Mouse (Mus musculus): Measurements from ENCODE around the gene Leng8. TPM values are rescaled to one million over a fixed set of nuclear protein-coding genes. Genes with fewer than 3 reads are reported as not detected.

Leng8 gene
- total and polyA plus RNA-seq, 3 experiments = 23.2 to 46.6 (median 33.5) TPM

DNA sequence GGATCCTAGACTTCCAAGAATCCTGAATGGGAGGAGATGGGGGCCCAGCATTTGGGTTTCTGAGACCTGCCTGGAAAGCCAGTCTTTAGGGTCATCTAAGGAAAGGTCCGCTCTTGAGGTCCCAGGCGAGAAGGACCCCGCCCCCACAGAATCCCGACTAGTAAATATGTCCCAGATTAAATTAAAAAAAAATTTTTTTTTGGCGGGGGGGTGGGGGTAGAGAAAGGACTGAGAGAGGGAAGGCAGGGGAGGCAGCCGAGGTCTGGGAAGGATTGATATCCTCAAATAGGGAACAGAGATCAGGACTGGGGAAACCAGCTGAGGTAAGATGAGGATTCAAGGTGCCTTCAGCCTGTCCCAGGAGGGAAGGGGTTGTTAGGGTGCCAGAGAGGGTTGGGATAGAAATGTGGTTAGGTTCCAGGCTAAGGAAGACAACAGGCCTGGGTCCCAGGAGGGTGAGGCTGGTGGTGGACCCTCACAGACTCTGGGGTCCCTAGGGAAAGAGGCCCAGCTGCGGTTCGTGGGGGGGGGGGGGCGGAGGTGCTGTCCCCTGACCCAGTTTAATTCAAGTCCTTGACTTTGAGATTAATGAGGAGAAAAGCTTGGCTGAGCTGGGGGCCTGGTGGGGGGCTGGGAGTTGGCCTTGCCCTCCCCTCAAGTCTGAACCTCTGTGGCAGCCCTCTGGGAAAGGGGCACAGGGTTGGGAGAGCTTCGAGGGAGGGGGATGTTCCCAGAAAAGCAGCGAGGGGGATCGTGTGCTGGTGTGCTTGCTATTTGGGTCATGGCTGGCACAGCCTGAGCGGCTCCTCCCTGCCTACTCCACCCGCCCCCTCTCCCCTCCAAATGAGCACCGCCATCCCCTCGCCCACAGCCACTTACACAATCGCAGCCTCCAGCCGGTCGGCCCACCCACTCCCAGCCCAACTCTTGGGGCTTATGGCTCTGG, 16.6 kb upstream of the Leng8 start:
- TF ChIP-seq EP300 (IDR thresholded peaks at IDR 0.05; ENCODE audit: low read length) = no peak
- TF ChIP-seq USF1 (IDR thresholded peaks at IDR 0.05; ENCODE audit: low read depth, low read length) = no peak
- TF ChIP-seq MAX (IDR thresholded peaks at IDR 0.05; ENCODE audit: low read length) = no peak
- TF ChIP-seq ETS1 (conservative IDR thresholded peaks at IDR 0.05; ENCODE audit: low read depth, low read length) = no peak
- TF ChIP-seq MAFK (IDR thresholded peaks at IDR 0.05; ENCODE audit: insufficient replicate concordance, low read length) = no peak
- no peak for TF ChIP-seq SMC3 (IDR thresholded peaks at IDR 0.05; ENCODE audit: low read depth, low read length)
- TF ChIP-seq TBP (conservative IDR thresholded peaks at IDR 0.05; ENCODE audit: low read depth, low read length) = no peak
- TF ChIP-seq CTCF (conservative IDR thresholded peaks at IDR 0.05 in 1 of 2, IDR thresholded peaks at IDR 0.05 in 1 of 2; ENCODE audit: low read depth in 2 of 2, low read length in 2 of 2) = no peak
- no peak for TF ChIP-seq ZMIZ1 (IDR thresholded peaks at IDR 0.05; ENCODE audit: low read depth, low read length)
- TF ChIP-seq TCF12 (IDR thresholded peaks at IDR 0.05; ENCODE audit: low read depth, low read length) = no peak
- TF ChIP-seq CHD2 (IDR thresholded peaks at IDR 0.05; ENCODE audit: low read length) = no peak
- no peak for TF ChIP-seq BHLHE40 (IDR thresholded peaks at IDR 0.05; ENCODE audit: low read depth, low read length)
- no peak for TF ChIP-seq RAD21 (IDR thresholded peaks at IDR 0.05; ENCODE audit: low read depth, low read length)
- TF ChIP-seq KAT2A (IDR thresholded peaks at IDR 0.05; ENCODE audit: insufficient replicate concordance, low read length) = no peak
- TF ChIP-seq NRF1 (IDR thresholded peaks at IDR 0.05; ENCODE audit: low read depth, low read length) = no peak
- no peak for TF ChIP-seq IRF4 (IDR thresholded peaks at IDR 0.05; ENCODE audit: low read depth, low read length)
- TF ChIP-seq HCFC1 (IDR thresholded peaks at IDR 0.05; ENCODE audit: low read depth, low read length) = no peak
- Histone ChIP-seq H3K4me1 (ENCODE audit: control insufficient read depth in 1 of 2, insufficient read depth in 2 of 2) (peaks cover 0 to 5% of the 10 kb centered on the region in 2 experiments; a peak in 1 of 4 replicates), H3K9me3 (replicated peaks; ENCODE audit: low read length) (no peaks in the 10 kb centered on the region), H3K4me3 (replicated peaks in 1 of 3; ENCODE audit: low read depth in 2 of 3, low read length in 2 of 3, poor library complexity in 1 of 3) (no peak overlapping the region), H3K4me2 (ENCODE audit: insufficient read depth, low read depth, poor library complexity, severe bottlenecking) (no peak overlapping the region), H3K27me3 (replicated peaks) (no peaks in the 10 kb centered on the region), H3K79me2 (replicated peaks; ENCODE audit: control insufficient read depth, extremely low read depth, insufficient read depth, poor library complexity, severe bottlenecking) (no peaks in the 10 kb centered on the region), H3K36me3 (replicated peaks in 1 of 2; ENCODE audit: control insufficient read depth in 1 of 2, insufficient read depth in 1 of 2, low read length in 1 of 2) (no peaks in the 10 kb centered on the region), H3K9ac (ENCODE audit: insufficient read depth, low read depth) (no peak overlapping the region), H3K27ac (ENCODE audit: insufficient read depth, low read depth) (no peak overlapping the region)
- in situ Hi-C loops (cut with MboI; ENCODE audit: low pct_ligation_motif_present, low pct_unique_long_range_greater_than_20kb, low sequenced_read_pairs) = loop anchor here (10.0 kb wide), 2 partner anchors 305 to 395 kb away; partner anchors contain the start of gene Tnnt1
- dilution Hi-C loops (cut with MboI; ENCODE audit: extremely low pct_ligation_motif_present, extremely low pct_unique_long_range_greater_than_20kb, low sequenced_read_pairs) = no loop called here
- DNase-seq (ENCODE audit: extremely low read depth) = no peak

DNA sequence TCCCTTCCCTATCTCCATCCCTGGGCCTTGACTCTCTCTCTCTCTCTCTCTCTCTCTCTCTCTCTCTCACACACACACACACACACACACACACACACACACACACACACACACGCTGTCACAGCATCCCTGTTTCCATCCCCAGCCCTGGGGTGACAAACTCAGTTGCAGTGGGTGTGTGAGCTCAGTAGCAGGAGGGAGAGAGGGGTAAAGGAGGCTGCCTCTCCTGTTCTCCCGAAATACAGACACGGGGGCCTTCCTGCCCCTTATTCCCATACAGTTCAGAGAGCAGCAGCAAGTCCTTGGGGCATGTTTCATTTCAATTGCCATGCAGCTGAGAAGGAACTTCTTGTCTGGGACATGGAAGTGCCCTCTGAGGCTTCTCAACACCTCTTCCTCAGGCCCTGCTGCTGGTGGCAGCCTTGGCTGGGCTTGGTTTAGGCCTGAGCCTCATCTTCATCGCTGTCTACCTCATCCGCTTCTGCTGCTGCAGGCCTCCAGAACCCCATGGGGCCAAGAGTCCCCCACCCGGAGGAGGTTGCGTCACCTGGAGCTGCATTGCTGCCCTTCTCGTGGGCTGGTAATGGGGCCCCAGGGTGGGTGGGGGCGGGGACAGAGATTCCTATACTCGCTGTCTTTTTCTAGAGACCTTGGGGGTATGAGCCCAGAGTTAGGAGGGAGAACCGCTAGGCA, 14.6 kb upstream of the Leng8 start:
- Histone ChIP-seq H3K4me1 (ENCODE audit: control insufficient read depth in 1 of 2, insufficient read depth in 2 of 2) (peaks cover 0 to 5% of the 10 kb centered on the region in 2 experiments; a peak in 1 of 4 replicates), H3K27ac (ENCODE audit: insufficient read depth, low read depth) (no peak overlapping the region), H3K9me3 (replicated peaks; ENCODE audit: low read length) (no peaks in the 10 kb centered on the region), H3K36me3 (replicated peaks in 1 of 2; ENCODE audit: control insufficient read depth in 1 of 2, insufficient read depth in 1 of 2, low read length in 1 of 2) (peaks cover 0 to 5% of the 10 kb centered on the region in 2 experiments), H3K79me2 (replicated peaks; ENCODE audit: control insufficient read depth, extremely low read depth, insufficient read depth, poor library complexity, severe bottlenecking) (no peaks in the 10 kb centered on the region), H3K27me3 (replicated peaks) (no peaks in the 10 kb centered on the region), H3K9ac (ENCODE audit: insufficient read depth, low read depth) (no peak overlapping the region), H3K4me2 (ENCODE audit: insufficient read depth, low read depth, poor library complexity, severe bottlenecking) (no peak overlapping the region), H3K4me3 (replicated peaks in 1 of 3; ENCODE audit: low read depth in 2 of 3, low read length in 2 of 3, poor library complexity in 1 of 3) (no peak overlapping the region)
- TF ChIP-seq EP300 (IDR thresholded peaks at IDR 0.05; ENCODE audit: low read length) (no peak), POLR2A (IDR thresholded peaks at IDR 0.05; ENCODE audit: low read depth, low read length) (no peak), SIN3A (IDR thresholded peaks at IDR 0.05; ENCODE audit: low read length) (no peak), ZKSCAN1 (IDR thresholded peaks at IDR 0.05; ENCODE audit: borderline replicate concordance, low read depth, low read length) (no peak), HCFC1 (IDR thresholded peaks at IDR 0.05; ENCODE audit: low read depth, low read length) (no peak), MXI1 (IDR thresholded peaks at IDR 0.05; ENCODE audit: low read depth, low read length) (no peak), GABPA (IDR thresholded peaks at IDR 0.05; ENCODE audit: insufficient replicate concordance, low read depth, low read length) (no peak)
- dilution Hi-C loops (cut with MboI; ENCODE audit: extremely low pct_ligation_motif_present, extremely low pct_unique_long_range_greater_than_20kb, low sequenced_read_pairs) = no loop called here
- DNase-seq (ENCODE audit: extremely low read depth) = no peak
- in situ Hi-C loops (cut with MboI; ENCODE audit: low pct_ligation_motif_present, low pct_unique_long_range_greater_than_20kb, low sequenced_read_pairs) = loop anchor here (10.0 kb wide), 2 partner anchors 303 to 393 kb away; partner anchors contain the start of gene Tnnt1
